Mouse (Mus musculus) MEL (cell line): Measurements from ENCODE around the gene Adamts5.

Experiments
- E2F4 ChIP-seq: IDR thresholded peaks from 2 replicates; pipeline ENCODE4 v1.6.1; 2011; ENCODE audit warnings: low read depth, low read length, improper control_type of control experiment, borderline replicate concordance
- MEF2A ChIP-seq: IDR thresholded peaks from 2 replicates; pipeline ENCODE4 v1.6.1; 2014; ENCODE audit warnings: low read depth, mild to moderate bottlenecking, inconsistent platforms, low read length, improper control_type of control experiment; ENCODE audit not compliant: poor library complexity, insufficient replicate concordance, severe bottlenecking; ENCODE audit errors: extremely low read depth
- ZC3H11A ChIP-seq: IDR thresholded peaks from 2 replicates; pipeline ENCODE4 v1.6.1; 2012; ENCODE audit warnings: low read depth, mild to moderate bottlenecking, inconsistent platforms, low read length, improper control_type of control experiment

GRCm38 (mm10) chr16:85819808-85820458 lies 81.7 kb downstream of the Adamts5 start:
- TF ChIP-seq ZC3H11A (no peak), MEF2A (no peak), E2F4 (no peak)
